ENCODE assay signal across 21 mouse cellular contexts in genomic region chr11:82604251-82604835, GRCm38 (mm10).
A peak's percentile ranks its signal among the peaks of the same experiment; 100 is the strongest.
DNase-seq lines count a peak whose midpoint lies in the region; ATAC-seq and TF ChIP-seq lines count a peak whose summit lies in the region.
"Had no signal": no experiment of that assay in that cellular context is flagged by ENCODE, and none has a peak within 500 bp of the region (broad histone marks: within the 10 kb centered on the region; RNA-seq: fewer than 3 reads in every experiment).

No protein-coding gene starts in this region.

- intact Hi-C loops in left cerebral cortex, postnatal 25 days (cut with DNase I), result no loop called here

- no peaks in the 10 kb centered on the region for H3K9me3 ChIP-seq in kidney, embryonic 14.5 days (ENCODE audit: control insufficient read depth, low read length)
- H3K9me3 ChIP-seq: embryonic facial prominence, embryonic 13.5 days; forebrain, embryonic 12.5 days; heart, embryonic 15.5 days; limb, embryonic 12.5 days; midbrain, embryonic 12.5 days had no signal

- no peaks in the 10 kb centered on the region for H3K36me3 ChIP-seq in kidney, adult 2 months (ENCODE audit: control insufficient read depth, insufficient read depth, low read length)
- no peaks in the 10 kb centered on the region for H3K36me3 ChIP-seq in kidney, embryonic 14.5 days (ENCODE audit: control insufficient read depth, insufficient read depth, low read length)
- H3K36me3 ChIP-seq: embryonic facial prominence, embryonic 13.5 days; forebrain, embryonic 12.5 days; heart, embryonic 15.5 days; limb, embryonic 12.5 days; midbrain, embryonic 12.5 days had no signal

- ATAC-seq in kidney, embryonic 14.5 days (ENCODE audit: low FRiP score, low TSS enrichment), result no peak
- ATAC-seq: liver, postnatal 0 days; lung, postnatal 0 days had no signal

- no peaks in the 10 kb centered on the region for H3K27me3 ChIP-seq in kidney, adult 2 months (replicated peaks; ENCODE audit: control insufficient read depth, insufficient read depth, low read length)
- peaks cover 5% of the 10 kb centered on the region; the same call in 1 of the 2 replicates for H3K27me3 ChIP-seq in kidney, embryonic 14.5 days (ENCODE audit: control insufficient read depth, insufficient read depth, low read length)

- no peak for TF ChIP-seq CTCF in kidney, adult 2 months (conservative IDR thresholded peaks at IDR 0.05; ENCODE audit: insufficient read depth, insufficient read length, low read depth, low read length)

- no peak overlapping the region for H3K27ac ChIP-seq in kidney, adult 2 months (ENCODE audit: insufficient read depth, low read depth, low read length)
- no peak overlapping the region for H3K27ac ChIP-seq in kidney, embryonic 14.5 days (ENCODE audit: low read depth, low read length)
- H3K27ac ChIP-seq: embryonic facial prominence, embryonic 13.5 days; forebrain, embryonic 12.5 days; heart, embryonic 15.5 days; hindbrain, embryonic 14.5 days; limb, embryonic 12.5 days; midbrain, embryonic 12.5 days had no signal

- DNase-seq in adrenal gland, adult (ENCODE audit: inconsistent age in 2 of 2, low spot score in 1 of 2), result peak; percentile 38 to 62
- DNase-seq in adrenal gland, adult 18-20 months (ENCODE audit: low spot score in 2 of 2), result no peak
- DNase-seq in kidney, adult 2 months, result peak; percentile 63
- peak; percentile 75 for DNase-seq in kidney, postnatal 10 days
- DNase-seq in yolk sac, embryonic 10.5 days (ENCODE audit: low spot score), result peak; percentile 7
- DNase-seq in gastrocnemius, adult 8-10 months (ENCODE audit: low spot score in 2 of 2), result no peak
- DNase-seq in left cerebral cortex, postnatal 25 days (ENCODE audit: low spot score in 2 of 2), result no peak
- DNase-seq: cerebellum, adult 9-11 months; heart, postnatal 4 days; liver, postnatal 0 days; right cerebral cortex, postnatal 14 days had no signal

- TF ChIP-seq POLR2A in kidney, adult 2 months (IDR thresholded peaks at IDR 0.05; ENCODE audit: low read depth, low read length), result no peak

- no peak overlapping the region for H3K4me3 ChIP-seq in kidney, adult 2 months (ENCODE audit: insufficient read depth, low read depth, low read length)
- H3K4me3 ChIP-seq in kidney, embryonic 14.5 days (ENCODE audit: low read length), result no peak overlapping the region
- H3K4me3 ChIP-seq: embryonic facial prominence, embryonic 13.5 days; erythroblast, embryonic 14.5 days; forebrain, embryonic 12.5 days; heart, embryonic 15.5 days; limb, embryonic 12.5 days; midbrain, embryonic 12.5 days had no signal

- H3K4me2 ChIP-seq in kidney, embryonic 14.5 days (replicated peaks; ENCODE audit: low read depth, low read length), result no peak overlapping the region
- H3K4me2 ChIP-seq: embryonic facial prominence, embryonic 13.5 days; forebrain, embryonic 12.5 days; heart, embryonic 15.5 days; hindbrain, embryonic 14.5 days; limb, embryonic 12.5 days; liver, embryonic 11.5 days; midbrain, embryonic 12.5 days had no signal

- H3K4me1 ChIP-seq in kidney, adult 2 months (ENCODE audit: control insufficient read depth, insufficient read depth, low read length), result no peaks in the 10 kb centered on the region
- no peaks in the 10 kb centered on the region for H3K4me1 ChIP-seq in kidney, embryonic 14.5 days (ENCODE audit: control insufficient read depth, insufficient read depth, low read length)

- H3K9ac ChIP-seq in kidney, embryonic 14.5 days (ENCODE audit: low read depth, low read length), result no peak overlapping the region
- H3K9ac ChIP-seq: embryonic facial prominence, embryonic 13.5 days; forebrain, embryonic 12.5 days; heart, embryonic 15.5 days; hindbrain, embryonic 14.5 days; limb, embryonic 12.5 days; liver, postnatal 0 days; midbrain, embryonic 12.5 days had no signal

- 31% methylated on average over 7 of the region's 7 CpGs for WGBS in kidney, adult 2 months
- 36% methylated on average over 7 of the region's 7 CpGs for WGBS in kidney, embryonic 14.5 days

Comparison
In these comparisons a context has a peak if more than half of its experiments do, and no peak if none do; other contexts are left out.
1. DNase-seq: peak in adrenal gland, adult (2 of 2), kidney, adult 2 months (single experiment), kidney, postnatal 10 days (single experiment) and yolk sac, embryonic 10.5 days (single experiment); none in adrenal gland, adult 18-20 months (0 of 2), gastrocnemius, adult 8-10 months (0 of 2) and left cerebral cortex, postnatal 25 days (0 of 2).